Mouse (Mus musculus): ENCODE measurements around the gene Dlg2.
A peak's percentile ranks its signal among the peaks of the same experiment; 100 is the strongest.

The Dlg2 gene

DNA sequence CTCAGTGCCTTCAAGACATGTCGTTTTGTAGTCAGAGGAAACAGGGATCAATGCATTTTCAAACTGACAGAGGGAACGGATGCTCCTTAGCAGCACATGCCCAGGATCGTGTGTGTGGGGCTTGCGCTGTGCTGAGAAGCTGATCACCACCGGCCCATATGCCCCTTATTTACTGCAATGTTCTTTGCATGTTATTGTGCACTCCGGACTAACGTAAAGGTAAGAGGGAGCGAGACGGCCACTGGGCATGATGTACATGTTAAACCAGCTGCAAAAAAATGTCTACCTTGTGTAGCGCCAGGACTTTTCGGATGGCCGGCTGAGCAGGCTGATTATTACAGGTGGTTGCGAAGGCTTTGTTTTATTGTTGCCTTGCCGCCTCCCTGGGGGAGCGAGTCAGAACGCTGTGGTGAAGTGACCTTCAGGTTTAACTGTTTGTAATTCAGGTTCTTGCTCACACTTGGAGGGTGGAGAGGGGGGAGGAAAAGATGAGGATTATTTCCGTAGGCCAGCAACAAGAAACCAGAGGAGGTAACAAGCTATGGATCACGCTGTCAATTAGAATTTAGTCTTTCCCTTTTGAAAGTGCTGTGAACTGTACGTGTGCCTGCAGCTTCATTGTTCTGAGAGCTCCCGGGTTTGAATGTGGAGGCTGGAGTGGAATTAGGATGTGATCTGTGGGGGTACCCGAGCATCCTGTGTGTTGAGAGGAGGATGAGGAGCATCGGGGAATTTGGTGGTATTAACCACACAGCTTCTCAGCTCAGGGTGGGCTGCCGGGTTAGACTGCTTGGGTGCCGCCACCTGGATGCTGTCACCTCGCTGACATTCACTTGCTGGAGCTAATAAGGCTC, 614.6 kb downstream of the Dlg2 start:
- no peak for DNase-seq

DNA sequence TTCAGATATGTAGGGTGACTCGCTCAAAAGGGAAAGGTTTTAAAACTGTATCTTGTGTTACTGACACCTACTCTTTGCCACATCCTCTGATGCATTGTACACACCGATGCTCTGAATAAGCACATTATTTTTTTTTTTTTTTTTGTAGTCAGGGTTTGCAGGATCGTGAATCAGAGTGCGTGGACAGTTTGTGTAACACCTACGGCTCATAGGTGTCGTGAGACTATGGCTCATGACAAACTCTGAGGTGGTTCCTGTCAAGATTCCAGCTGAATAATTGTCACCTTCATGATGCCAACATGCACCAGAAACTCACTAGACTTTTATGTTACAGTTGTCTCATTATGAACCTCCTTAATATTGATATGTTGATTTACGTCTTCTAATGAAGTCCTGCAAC, 620.0 kb downstream of the Dlg2 start:
- no peak for DNase-seq

DNA sequence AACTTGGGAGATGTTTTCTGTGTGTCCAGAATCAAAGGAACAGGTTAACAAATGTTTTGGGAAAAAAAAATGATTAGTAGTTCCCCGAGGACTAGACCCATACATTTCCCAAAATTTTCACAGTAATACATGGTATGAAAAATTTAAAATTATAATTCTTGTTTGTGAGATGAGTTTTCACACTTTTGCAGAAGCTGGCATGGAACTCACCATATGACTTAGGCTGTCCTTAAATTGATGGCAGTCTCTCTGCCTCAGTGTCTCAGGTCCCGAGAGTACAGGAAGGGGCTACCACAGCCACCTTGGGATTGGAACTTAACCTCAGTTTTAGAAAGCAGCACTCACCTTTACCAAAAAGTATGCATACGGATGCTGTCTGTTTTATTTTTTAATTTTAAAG, 622.0 kb downstream of the Dlg2 start:
- no peak for DNase-seq

- no peak for DNase-seq
These were observed 633.1 kb downstream of the Dlg2 start for GRCm38 (mm10) chr7:91109575-91109974.

- no peak for DNase-seq
These were observed 655.7 kb downstream of the Dlg2 start for GRCm38 (mm10) chr7:91132128-91132527.

- no peak for DNase-seq
These were observed 677.6 kb downstream of the Dlg2 start for GRCm38 (mm10) chr7:91154096-91154495.

- DNase-seq = no peak
These were observed 682.7 kb downstream of the Dlg2 start for GRCm38 (mm10) chr7:91159144-91159543.

GRCm38 (mm10) chr7:91161643-91162175, 685.2 kb downstream of the Dlg2 start:
- no peak for DNase-seq

- DNase-seq = no peak
These were observed 697.1 kb downstream of the Dlg2 start for GRCm38 (mm10) chr7:91173560-91173959.

GRCm38 (mm10) chr7:91188211-91188610, 711.7 kb downstream of the Dlg2 start:
- DNase-seq = no peak

DNA sequence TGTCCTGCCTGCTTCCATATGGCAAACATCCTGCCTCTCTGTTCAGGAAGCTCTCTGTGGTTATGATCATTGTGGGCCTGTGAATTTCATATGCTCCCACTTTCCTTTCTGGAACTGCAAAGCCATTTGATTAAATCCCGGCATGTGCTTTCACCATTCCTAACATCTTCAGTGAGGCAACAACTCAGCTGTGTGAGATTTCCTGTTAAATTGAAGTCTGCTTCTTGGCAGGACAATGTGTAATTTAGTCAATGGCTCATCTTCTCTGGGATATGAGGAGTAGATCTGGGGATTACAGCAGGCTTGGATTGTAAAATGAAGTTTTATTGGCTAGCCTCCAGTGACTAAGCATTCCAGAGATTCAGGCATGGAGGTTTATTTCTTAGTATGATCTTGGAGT, 722.9 kb downstream of the Dlg2 start:
- DNase-seq = no peak

DNA sequence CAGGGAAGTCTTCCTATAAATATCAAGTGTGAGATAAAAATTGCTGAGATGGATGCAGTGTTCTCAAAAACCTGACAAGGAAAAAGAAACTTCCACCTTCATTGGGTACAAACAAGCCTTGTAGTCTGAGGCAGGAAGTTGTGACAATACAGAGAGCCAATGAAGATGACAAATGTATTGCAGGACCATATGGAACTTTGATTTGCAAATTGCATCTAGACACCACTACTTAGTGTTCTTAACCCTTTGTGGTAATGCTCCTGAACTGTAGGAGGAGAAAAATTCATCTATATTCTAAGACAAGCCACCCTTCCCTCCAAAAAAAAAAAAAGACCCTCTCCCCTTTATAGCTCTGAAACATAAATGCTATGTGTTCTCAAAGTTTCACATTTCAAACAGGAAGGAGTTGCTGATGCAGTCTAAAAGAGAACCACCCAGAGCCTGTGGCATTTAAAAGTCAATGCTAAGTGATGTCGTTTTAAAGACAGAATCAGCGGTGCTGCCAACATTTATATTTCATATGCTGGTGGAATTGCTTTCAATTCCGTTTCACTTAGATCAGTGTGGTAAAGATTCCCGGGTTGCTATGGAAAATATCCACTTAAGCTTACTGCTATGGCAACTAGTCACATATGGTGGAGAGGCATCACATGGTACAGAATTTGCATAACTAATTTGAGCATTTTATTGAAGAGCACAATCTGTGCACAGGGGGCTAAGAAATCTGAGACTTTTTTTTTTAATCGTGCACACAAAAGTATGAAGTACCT, 731.8 kb downstream of the Dlg2 start:
- no peak for DNase-seq

DNA sequence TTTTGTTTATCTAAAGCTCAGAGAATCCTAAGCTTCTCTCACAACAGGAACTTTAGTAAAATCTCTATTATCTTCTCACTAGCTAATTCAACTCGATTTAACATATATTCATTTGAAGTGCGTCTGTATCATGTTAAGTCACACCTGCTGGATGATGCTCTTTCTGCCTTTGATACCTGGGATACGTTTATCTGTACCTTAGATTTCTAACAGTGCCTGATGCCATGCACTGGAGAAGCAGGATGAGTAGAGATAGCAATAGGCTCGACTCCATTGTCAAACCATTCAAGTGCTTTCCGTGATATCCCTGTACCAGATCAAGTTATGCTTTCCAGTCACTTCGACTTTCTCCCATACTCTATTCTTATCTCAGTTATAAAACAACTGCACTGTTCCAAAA, 732.5 kb downstream of the Dlg2 start:
- DNase-seq = no peak

- DNase-seq = no peak
These were observed 735.8 kb downstream of the Dlg2 start for GRCm38 (mm10) chr7:91212236-91212635.

GRCm38 (mm10) chr7:91214921-91215320, 738.4 kb downstream of the Dlg2 start:
- DNase-seq = no peak

- no peak for DNase-seq
These were observed 742.0 kb downstream of the Dlg2 start for GRCm38 (mm10) chr7:91218321-91218987.

- peak; percentile 38 to 65 for DNase-seq
These were observed 750.0 kb downstream of the Dlg2 start for GRCm38 (mm10) chr7:91226442-91226841.

GRCm38 (mm10) chr7:91241718-91242117, 765.2 kb downstream of the Dlg2 start:
- DNase-seq = no peak

DNA sequence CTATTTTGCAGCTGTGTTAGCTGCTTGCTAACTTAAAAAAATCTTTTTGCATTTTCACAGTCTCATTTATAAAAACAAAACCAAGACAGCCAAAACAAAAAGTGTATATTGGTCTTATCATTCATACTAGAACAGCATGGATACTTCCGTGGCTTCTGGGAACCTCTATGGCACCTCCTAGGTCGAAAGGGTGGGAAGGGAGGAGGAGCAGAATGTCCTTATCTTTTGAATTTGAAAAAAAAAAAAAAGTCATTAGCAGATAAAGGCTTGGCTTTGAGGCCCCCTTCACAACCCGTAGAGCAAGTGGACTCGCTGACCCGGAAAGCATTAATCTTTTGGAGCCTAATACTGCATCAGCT, 785.2 kb downstream of the Dlg2 start:
- DNase-seq = no peak

DNA sequence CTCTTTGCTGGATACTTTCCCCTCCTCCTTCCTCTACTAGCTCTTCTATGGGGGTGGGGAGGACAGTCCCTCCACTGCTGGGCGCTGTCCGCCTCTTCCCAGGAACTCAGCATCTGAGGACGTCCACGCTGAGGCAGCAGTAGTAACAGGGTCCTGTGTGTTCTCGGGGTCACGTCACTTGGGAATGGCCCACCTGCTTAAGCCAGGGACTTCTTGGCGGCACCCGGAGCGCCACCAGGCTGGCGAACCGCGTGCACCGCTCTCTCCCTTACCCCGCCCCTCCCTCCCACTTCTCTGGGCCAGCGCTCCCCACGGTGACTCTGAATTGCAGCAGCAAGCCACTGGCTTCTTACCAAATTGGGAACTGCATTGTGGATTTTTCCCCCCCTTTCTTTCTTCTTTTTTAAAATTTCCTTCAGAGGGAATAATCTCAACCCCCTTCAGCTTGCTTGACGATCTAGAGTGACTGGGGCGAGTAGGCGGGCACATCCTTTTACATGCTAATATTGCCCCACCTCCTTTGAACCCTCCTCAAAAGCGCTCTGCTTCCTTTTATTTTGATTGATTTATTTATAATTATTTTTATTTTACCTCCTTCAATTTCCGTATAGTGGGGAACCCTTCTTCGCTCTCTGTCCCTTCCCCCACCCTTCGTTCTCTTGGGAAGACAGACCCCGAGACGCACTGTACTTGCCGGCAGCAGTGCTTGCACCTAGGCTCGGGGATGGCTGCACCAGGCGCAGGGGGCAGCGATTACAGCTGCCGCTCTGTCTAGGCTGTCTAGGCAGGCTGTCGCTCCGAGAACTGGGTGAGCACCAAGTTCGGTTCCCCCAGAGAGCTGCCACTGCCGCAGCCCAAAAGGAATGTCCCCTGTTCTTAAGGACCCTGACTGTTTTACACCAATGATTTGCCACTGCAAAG, 785.8 kb downstream of the Dlg2 start:
- DNase-seq = peak; percentile 1 to 32

- DNase-seq = no peak
These were observed 786.5 kb downstream of the Dlg2 start for GRCm38 (mm10) chr7:91262998-91263397.

DNA sequence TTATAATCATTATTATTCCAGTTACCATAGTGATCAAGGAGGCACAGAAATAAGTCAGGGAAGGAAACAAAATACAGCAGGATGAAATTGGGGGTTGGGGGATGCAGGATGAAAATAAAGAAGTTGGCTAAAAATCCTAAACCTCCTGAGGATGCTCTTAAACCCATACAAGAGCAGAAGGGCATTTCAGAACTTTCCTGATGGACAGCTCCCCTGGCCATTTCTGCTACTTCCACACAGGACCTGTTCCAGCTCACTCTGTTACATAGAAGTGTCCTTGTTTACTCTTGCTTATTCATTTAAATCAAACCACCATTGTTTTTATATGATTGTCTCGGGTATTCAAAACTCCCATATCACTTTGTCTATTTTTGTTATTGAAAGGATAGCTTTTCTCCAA, 791.3 kb downstream of the Dlg2 start:
- peak; percentile 45 to 53 for DNase-seq
